Mouse (Mus musculus): ENCODE measurements at regions not wholly inside any gene's neighbourhood (a gene's known extent, or its start where the extent isn't known, plus 50 kb on each side); places are given as distances from the start of the nearest gene placed in this dataset.

- Histone ChIP-seq H3K9ac (ENCODE audit: low read depth, low read length) (no peak overlapping the region), H3K4me1 (ENCODE audit: control insufficient read depth, insufficient read depth, low read length) (no peaks in the 10 kb centered on the region), H3K27me3 (ENCODE audit: control insufficient read depth, insufficient read depth, low read length) (no peaks in the 10 kb centered on the region), H3K4me3 (no peak overlapping the region), H3K27ac (no peak overlapping the region), H3K79me2 (replicated peaks; ENCODE audit: control insufficient read depth, insufficient read depth, low read length) (no peaks in the 10 kb centered on the region), H3K36me3 (ENCODE audit: control insufficient read depth, insufficient read depth, low read length) (no peaks in the 10 kb centered on the region)
- WGBS = 45% methylated on average over 24 of the region's 24 CpGs
- intact Hi-C loops (cut with DNase I) = no loop called here
- DNase-seq = peak in 1 of 2 experiments; percentile 7
- no peak for TF ChIP-seq CTCF (IDR thresholded peaks at IDR 0.05)
- TF ChIP-seq POLR2A (IDR thresholded peaks at IDR 0.05; ENCODE audit: insufficient read depth, low read depth, low read length) = no peak
- no peak for TF ChIP-seq EP300 (IDR thresholded peaks at IDR 0.05; ENCODE audit: insufficient read depth, low read depth, low read length)
These were observed 54.5 kb downstream of the Irx3 start for GRCm38 (mm10) chr8:91747174-91747859.

DNA sequence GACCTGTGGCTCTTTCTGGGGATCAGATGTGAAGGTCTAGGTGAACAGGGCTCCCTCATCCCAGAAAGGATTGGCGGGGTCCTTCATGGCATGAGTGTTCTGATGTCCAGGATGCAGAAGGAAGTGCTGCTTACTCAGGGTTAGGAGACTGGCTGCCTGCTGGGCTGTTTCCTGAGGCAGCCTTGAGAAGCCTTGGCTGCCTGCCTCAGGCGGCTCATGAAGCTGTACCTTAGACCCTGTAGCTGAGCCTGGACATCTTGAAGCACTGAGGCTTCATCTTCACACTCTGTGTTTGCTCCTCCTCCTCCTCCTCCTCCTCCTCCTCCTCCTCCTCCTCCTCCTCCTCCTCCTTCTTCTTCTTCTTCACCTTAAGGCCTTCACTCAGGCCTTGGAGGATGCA lies 77.2 kb downstream of the Irx3 start:
- intact Hi-C loops (cut with DNase I) = no loop called here
- WGBS = 58% methylated on average over 2 of the region's 2 CpGs
- no peak overlapping the region for H3K27ac ChIP-seq
- DNase-seq = no peak
- H3K27me3 ChIP-seq (ENCODE audit: control insufficient read depth, insufficient read depth, low read length) = no peaks in the 10 kb centered on the region; the same call in 1 of the 2 replicates
- no peak for TF ChIP-seq POLR2A (IDR thresholded peaks at IDR 0.05; ENCODE audit: insufficient read depth, low read depth, low read length)
- no peak for TF ChIP-seq CTCF (IDR thresholded peaks at IDR 0.05)
- TF ChIP-seq EP300 (IDR thresholded peaks at IDR 0.05; ENCODE audit: insufficient read depth, low read depth, low read length) = no peak
- no peak overlapping the region for H3K9ac ChIP-seq (ENCODE audit: low read depth, low read length)
- no peak overlapping the region for H3K4me3 ChIP-seq
- H3K36me3 ChIP-seq (ENCODE audit: control insufficient read depth, insufficient read depth, low read length) = no peaks in the 10 kb centered on the region
- no peaks in the 10 kb centered on the region for H3K4me1 ChIP-seq (ENCODE audit: control insufficient read depth, insufficient read depth, low read length)
- no peaks in the 10 kb centered on the region for H3K79me2 ChIP-seq (replicated peaks; ENCODE audit: control insufficient read depth, insufficient read depth, low read length)

Measured in heart, adult 2 months (tissue).